Comparison of ENCODE assay signal across 9 mouse cellular contexts in the genomic region with DNA sequence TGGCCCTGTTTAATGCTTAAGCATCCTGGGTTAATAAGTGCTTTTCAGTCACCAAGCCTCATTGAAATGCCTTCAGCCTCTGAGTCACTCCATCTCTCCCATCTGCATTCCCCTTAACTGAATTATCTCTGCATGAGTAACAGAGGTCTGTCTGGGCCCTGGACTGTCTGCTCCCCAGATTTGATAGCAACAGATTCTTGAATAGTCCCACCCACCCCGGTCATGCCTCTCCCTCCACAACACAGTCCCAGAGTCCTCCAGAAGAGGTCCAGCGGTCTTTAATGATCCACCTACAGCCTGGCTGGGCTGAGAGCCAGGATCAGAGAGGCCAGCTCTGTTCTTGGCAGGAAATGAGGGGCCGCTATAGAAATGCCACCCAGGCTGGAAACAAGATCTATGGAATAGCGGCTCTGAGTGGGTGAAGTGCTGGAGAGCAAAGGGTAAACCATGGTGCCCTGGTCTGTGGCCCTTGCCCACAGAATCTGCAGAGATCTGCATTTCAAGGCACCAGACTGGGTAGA.
A peak's percentile ranks its signal among the peaks of the same experiment; 100 is the strongest.
DNase-seq lines count a peak whose midpoint lies in the region; ATAC-seq and TF ChIP-seq lines count a peak whose summit lies in the region.
"Had no signal": no experiment of that assay in that cellular context is flagged by ENCODE, and none has a peak within 500 bp of the region (broad histone marks: within the 10 kb centered on the region; RNA-seq: fewer than 3 reads in every experiment).

No protein-coding gene starts in this region.

- no peak overlapping the region for H3K27ac ChIP-seq in gastrocnemius, adult 2 months
- H3K27ac ChIP-seq in heart, embryonic 14.5 days (replicated peaks in 1 of 2; ENCODE audit: control insufficient read depth in 1 of 2, insufficient read depth in 1 of 2, low read depth in 2 of 2, low read length in 2 of 2): peak overlapping the region; percentile 90 to 91
- H3K27ac ChIP-seq in layer of hippocampus, adult 2 months: no peak overlapping the region
- H3K27ac ChIP-seq: forebrain, embryonic 10.5 days had no signal

- no peak for TF ChIP-seq CTCF in gastrocnemius, adult 2 months (IDR thresholded peaks at IDR 0.05)
- TF ChIP-seq CTCF in layer of hippocampus, adult 2 months (conservative IDR thresholded peaks at IDR 0.05): no peak

- H3K4me2 ChIP-seq in heart, embryonic 14.5 days (ENCODE audit: low read length): peak overlapping the region; percentile 12; the same call in 1 of the 2 replicates

- DNase-seq in gastrocnemius, adult 2 months: peak; percentile 29
- DNase-seq in gastrocnemius, adult 18-20 months (ENCODE audit: low spot score): no peak
- DNase-seq in MN1 (ENCODE audit: low spot score): peak; percentile 85
- peak; percentile 73 to 77 for DNase-seq in kidney, postnatal 36 days
- no peak for DNase-seq in gastrocnemius, adult 8-10 months (ENCODE audit: low spot score in 2 of 2)
- DNase-seq in urinary bladder, postnatal 10 days (ENCODE audit: low spot score): no peak
- DNase-seq in layer of hippocampus, adult 2 months (ENCODE audit: low spot score in 2 of 2): no peak

- H3K27me3 ChIP-seq in heart, embryonic 14.5 days (ENCODE audit: control insufficient read depth, insufficient read depth, low read length): no peaks in the 10 kb centered on the region

- 2% methylated on average over 4 of the region's 4 CpGs for WGBS in heart, embryonic 14.5 days

- intact Hi-C loops in gastrocnemius, adult 2 months (cut with DNase I): no loop called here

- H3K4me1 ChIP-seq in heart, embryonic 14.5 days (ENCODE audit: control insufficient read depth in 2 of 2, insufficient read depth in 2 of 2, low read length in 2 of 2): peaks cover 26 to 41% of the 10 kb centered on the region in 2 experiments

- H3K36me3 ChIP-seq in heart, embryonic 14.5 days (ENCODE audit: control insufficient read depth, insufficient read depth, low read length): no peaks in the 10 kb centered on the region
- H3K36me3 ChIP-seq: forebrain, embryonic 10.5 days had no signal

- ATAC-seq in heart, embryonic 14.5 days (ENCODE audit: insufficient number of reproducible peaks, insufficient read depth, low FRiP score, low read depth): peak; percentile 83

- no peaks in the 10 kb centered on the region for H3K9me3 ChIP-seq in heart, embryonic 14.5 days (ENCODE audit: control insufficient read depth, low read length)
- H3K9me3 ChIP-seq: forebrain, embryonic 10.5 days had no signal

- H3K9ac ChIP-seq in heart, embryonic 14.5 days (ENCODE audit: low read length): no peak overlapping the region

- no peak overlapping the region for H3K4me3 ChIP-seq in gastrocnemius, adult 2 months
- no peak overlapping the region for H3K4me3 ChIP-seq in heart, embryonic 14.5 days (ENCODE audit: control insufficient read depth in 1 of 2, insufficient read depth in 1 of 2, low read depth in 1 of 2, low read length in 2 of 2)
- no peak overlapping the region for H3K4me3 ChIP-seq in layer of hippocampus, adult 2 months
- H3K4me3 ChIP-seq: forebrain, embryonic 10.5 days had no signal

Comparison
In these comparisons a context has a peak if more than half of its experiments do, and no peak if none do; other contexts are left out.
1. DNase-seq: peak in gastrocnemius, adult 2 months (single experiment), MN1 (single experiment) and kidney, postnatal 36 days (2 of 2); none in gastrocnemius, adult 18-20 months (single experiment), gastrocnemius, adult 8-10 months (0 of 2), urinary bladder, postnatal 10 days (single experiment) and layer of hippocampus, adult 2 months (0 of 2).
2. H3K27ac ChIP-seq: peak in heart, embryonic 14.5 days (2 of 2); none in gastrocnemius, adult 2 months (single experiment) and layer of hippocampus, adult 2 months (single experiment).